Mouse (Mus musculus): Measurements from ENCODE around the gene Srr. TPM values are rescaled to one million over a fixed set of nuclear protein-coding genes. Genes with fewer than 3 reads are reported as not detected.

Gene Srr
- polyA plus RNA-seq, 1 experiment from 2014 or later, result 25.9 TPM

DNA sequence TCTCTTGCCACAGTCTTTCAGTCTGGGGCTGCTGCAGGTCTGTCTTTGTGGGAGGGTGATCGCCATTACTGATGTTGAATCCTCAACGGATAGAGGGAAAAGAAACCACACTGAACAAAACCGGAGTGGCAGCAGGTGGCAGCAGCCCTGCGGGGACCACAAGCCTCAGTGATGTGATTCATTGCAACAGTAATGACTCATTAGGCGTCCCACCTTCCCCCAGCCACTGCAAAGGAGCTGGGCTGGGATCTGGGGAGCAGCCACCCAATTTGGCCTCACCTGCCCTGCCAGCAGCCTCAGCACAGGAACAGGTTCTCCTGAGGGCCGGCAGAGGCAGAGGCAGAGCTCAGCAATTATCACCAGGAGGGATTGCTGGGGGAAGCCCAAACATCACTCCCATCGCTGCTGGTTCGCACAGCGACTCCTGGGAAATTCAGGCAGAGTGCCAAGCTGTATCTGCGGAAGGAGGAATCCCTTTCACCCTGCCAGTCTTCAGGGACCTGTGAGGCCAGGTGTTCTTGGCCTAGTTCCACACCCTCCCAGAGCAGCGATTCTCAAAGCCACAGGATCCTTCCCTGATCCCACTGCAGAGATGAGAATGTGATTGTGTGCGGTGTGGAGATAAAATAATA lies 54.6 kb downstream of the Srr start:
- DNase-seq (ENCODE audit: low spot score, missing footprints), result no peak
- Histone ChIP-seq H3K36me3 (ENCODE audit: control insufficient read depth, insufficient read depth, low read length) (no peaks in the 10 kb centered on the region), H3K4me1 (ENCODE audit: control insufficient read depth, insufficient read depth, low read length) (no peaks in the 10 kb centered on the region; the same call in 1 of the 2 replicates), H3K9ac (ENCODE audit: low read length) (no peak overlapping the region), H3K27me3 (ENCODE audit: control insufficient read depth, insufficient read depth, low read length) (no peaks in the 10 kb centered on the region), H3K9me3 (ENCODE audit: control insufficient read depth, low read length) (no peaks in the 10 kb centered on the region), H3K27ac (ENCODE audit: low read depth, low read length) (no peak overlapping the region), H3K4me2 (no peak overlapping the region), H3K4me3 (ENCODE audit: low read depth, low read length) (no peak overlapping the region)
- no peak for ATAC-seq (ENCODE audit: low FRiP score)
- WGBS, result 39% methylated on average over 12 of the region's 12 CpGs

DNA sequence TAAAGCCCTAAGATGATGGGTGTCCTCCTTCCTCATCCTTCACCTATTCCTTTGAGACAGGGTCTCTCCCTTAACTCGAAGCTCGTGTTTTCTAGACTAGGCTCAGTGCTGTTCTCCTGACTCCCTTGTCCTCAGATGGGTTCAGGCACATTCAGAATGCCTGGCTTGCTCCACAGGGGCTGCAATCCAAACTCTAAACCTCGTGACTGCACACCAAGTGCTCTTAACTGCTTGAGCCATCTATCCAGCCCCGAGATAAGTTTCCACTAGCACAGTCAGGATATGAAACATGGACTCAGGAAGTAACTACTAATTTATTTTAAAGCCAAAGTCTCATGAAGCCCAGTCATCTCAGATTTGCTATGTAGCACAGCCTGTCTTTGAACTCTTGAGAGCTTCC lies 55.2 kb downstream of the Srr start:
- no peak overlapping the region for H3K4me2 ChIP-seq
- no peak overlapping the region for H3K27ac ChIP-seq (ENCODE audit: low read depth, low read length)
- no peaks in the 10 kb centered on the region for H3K9me3 ChIP-seq (ENCODE audit: control insufficient read depth, low read length)
- no peak for DNase-seq (ENCODE audit: low spot score, missing footprints)
- no peak overlapping the region for H3K9ac ChIP-seq (ENCODE audit: low read length)
- ATAC-seq (ENCODE audit: low FRiP score), result no peak
- no peaks in the 10 kb centered on the region; the same call in 1 of the 2 replicates for H3K4me1 ChIP-seq (ENCODE audit: control insufficient read depth, insufficient read depth, low read length)
- WGBS, result 79% methylated on average over 4 of the region's 4 CpGs
- no peaks in the 10 kb centered on the region for H3K36me3 ChIP-seq (ENCODE audit: control insufficient read depth, insufficient read depth, low read length)
- H3K4me3 ChIP-seq (ENCODE audit: low read depth, low read length), result no peak overlapping the region
- no peaks in the 10 kb centered on the region for H3K27me3 ChIP-seq (ENCODE audit: control insufficient read depth, insufficient read depth, low read length)

DNA sequence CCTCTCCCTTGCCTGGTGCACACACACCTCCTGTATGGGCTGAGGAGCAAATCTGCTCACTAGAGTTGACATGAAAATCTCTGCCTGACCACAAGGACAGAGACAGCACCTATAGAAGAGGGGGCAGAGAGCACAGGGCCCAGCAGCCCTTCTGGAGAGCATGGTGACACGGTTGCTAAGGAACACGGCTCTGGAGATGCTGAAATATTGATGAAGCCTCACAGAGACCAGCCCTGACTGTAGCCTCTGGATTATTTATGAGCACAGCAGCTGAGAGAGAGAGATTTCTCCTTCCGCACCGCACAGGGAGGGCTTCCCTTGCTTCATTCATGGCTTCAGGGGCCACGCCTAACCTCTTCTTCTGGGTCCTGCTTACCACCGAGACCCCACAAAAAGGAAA lies 56.1 kb downstream of the Srr start:
- no peaks in the 10 kb centered on the region; the same call in 1 of the 2 replicates for H3K4me1 ChIP-seq (ENCODE audit: control insufficient read depth, insufficient read depth, low read length)
- no peaks in the 10 kb centered on the region for H3K27me3 ChIP-seq (ENCODE audit: control insufficient read depth, insufficient read depth, low read length)
- DNase-seq (ENCODE audit: low spot score, missing footprints), result no peak
- H3K4me2 ChIP-seq, result no peak overlapping the region
- no peak overlapping the region for H3K9ac ChIP-seq (ENCODE audit: low read length)
- H3K4me3 ChIP-seq (ENCODE audit: low read depth, low read length), result no peak overlapping the region
- H3K36me3 ChIP-seq (ENCODE audit: control insufficient read depth, insufficient read depth, low read length), result no peaks in the 10 kb centered on the region
- H3K27ac ChIP-seq (ENCODE audit: low read depth, low read length), result 0 out of 2 replicates have a peak overlapping the region, but pooled peaks have one; percentile 10
- 83% methylated on average over 6 of the region's 6 CpGs for WGBS
- ATAC-seq (ENCODE audit: low FRiP score), result peak; percentile 27; the same call in 1 of the 2 replicates
- H3K9me3 ChIP-seq (ENCODE audit: control insufficient read depth, low read length), result no peaks in the 10 kb centered on the region

DNA sequence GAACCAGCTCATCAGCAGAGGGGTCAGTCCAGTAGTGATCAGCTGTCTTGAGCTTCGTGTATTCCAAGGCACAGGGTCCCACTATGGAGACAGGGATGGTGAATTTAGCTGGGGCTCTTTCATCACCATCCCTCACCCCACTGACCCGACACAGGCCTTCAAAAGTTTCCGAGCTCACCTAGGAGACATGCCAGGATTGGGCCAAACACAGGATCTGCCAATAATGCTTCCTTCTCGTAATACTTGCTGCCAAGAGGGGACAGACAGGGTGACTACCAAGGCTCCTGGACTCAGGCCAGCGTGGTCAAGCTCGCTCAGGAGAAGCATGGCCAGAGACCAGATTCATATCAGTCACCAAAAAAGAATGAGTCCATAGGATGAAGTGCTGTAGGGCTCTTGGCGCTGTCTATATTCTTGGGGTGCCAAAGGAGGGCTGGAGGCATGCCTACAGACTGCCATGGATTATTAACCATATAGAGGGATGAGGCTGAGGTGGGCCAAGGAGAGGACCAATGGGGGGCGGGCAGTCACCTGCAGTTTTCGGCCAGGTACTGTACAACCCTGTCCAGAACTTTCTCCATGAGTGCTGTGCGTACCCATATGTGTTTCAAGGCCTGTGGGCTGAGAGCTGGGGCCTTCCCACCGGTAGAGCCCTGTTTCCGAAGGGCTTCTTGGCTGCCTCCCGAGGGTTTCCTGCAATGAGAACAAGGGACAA lies 57.5 kb downstream of the Srr start:
- no peaks in the 10 kb centered on the region for H3K27me3 ChIP-seq (ENCODE audit: control insufficient read depth, insufficient read depth, low read length)
- ATAC-seq (ENCODE audit: low FRiP score), result no peak
- no peak overlapping the region for H3K9ac ChIP-seq (ENCODE audit: low read length)
- no peak overlapping the region for H3K4me2 ChIP-seq
- H3K4me3 ChIP-seq (ENCODE audit: low read depth, low read length), result no peak overlapping the region
- no peak overlapping the region for H3K27ac ChIP-seq (ENCODE audit: low read depth, low read length)
- H3K4me1 ChIP-seq (ENCODE audit: control insufficient read depth, insufficient read depth, low read length), result no peaks in the 10 kb centered on the region; the same call in 1 of the 2 replicates
- WGBS, result 88% methylated on average over 13 of the region's 13 CpGs
- H3K36me3 ChIP-seq (ENCODE audit: control insufficient read depth, insufficient read depth, low read length), result no peaks in the 10 kb centered on the region
- H3K9me3 ChIP-seq (ENCODE audit: control insufficient read depth, low read length), result no peaks in the 10 kb centered on the region
- no peak for DNase-seq (ENCODE audit: low spot score, missing footprints)

DNA sequence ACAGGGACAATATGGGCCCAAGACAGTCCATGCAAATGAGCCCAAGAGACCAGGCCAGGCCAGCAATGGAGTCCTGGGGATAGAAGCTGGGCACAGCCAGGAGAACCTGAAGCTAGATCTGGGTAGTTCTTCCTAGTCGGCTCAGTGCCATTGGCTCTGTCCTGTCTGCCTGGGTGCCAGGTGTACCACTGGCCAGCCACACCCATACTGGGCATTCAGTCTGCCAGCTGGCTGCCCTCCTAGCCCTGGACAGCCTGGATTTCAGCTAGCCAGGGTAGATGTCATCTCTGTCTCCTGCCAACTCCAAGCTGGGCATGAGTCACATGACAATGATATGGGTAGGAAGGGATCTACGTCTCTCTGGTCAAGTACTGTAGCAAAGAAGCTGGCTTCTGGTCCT lies 58.6 kb downstream of the Srr start:
- Histone ChIP-seq H3K27me3 (ENCODE audit: control insufficient read depth, insufficient read depth, low read length) (no peaks in the 10 kb centered on the region), H3K27ac (ENCODE audit: low read depth, low read length) (no peak overlapping the region), H3K4me1 (ENCODE audit: control insufficient read depth, insufficient read depth, low read length) (no peaks in the 10 kb centered on the region; the same call in 1 of the 2 replicates), H3K4me3 (ENCODE audit: low read depth, low read length) (no peak overlapping the region), H3K9ac (ENCODE audit: low read length) (no peak overlapping the region), H3K9me3 (ENCODE audit: control insufficient read depth, low read length) (no peaks in the 10 kb centered on the region), H3K4me2 (no peak overlapping the region), H3K36me3 (ENCODE audit: control insufficient read depth, insufficient read depth, low read length) (no peaks in the 10 kb centered on the region)
- ATAC-seq (ENCODE audit: low FRiP score) (no peak), DNase-seq (ENCODE audit: low spot score, missing footprints) (no peak)
- WGBS, result 88% methylated on average over 2 of the region's 2 CpGs

DNA sequence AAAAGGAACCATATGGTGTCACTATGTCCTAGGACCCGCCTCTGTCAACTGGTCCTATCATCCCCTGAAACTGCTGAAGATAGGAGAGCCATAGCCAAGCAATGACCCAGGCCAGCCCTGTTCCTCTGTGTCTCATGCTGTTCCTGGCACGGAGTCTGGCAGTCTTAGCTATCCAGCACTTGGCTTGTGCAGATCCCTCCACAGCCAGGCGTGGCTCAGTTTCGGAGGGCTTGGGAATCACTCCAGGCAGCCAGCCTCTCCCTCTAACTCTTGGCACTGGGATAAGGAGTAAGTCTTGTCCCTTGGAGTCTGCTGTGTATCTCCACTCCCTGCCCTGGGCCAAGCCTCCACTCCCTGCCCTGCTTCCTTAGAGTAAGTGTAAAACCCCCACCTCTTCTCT lies 59.1 kb downstream of the Srr start:
- WGBS, result 89% methylated on average over 4 of the region's 4 CpGs
- Histone ChIP-seq H3K4me2 (no peak overlapping the region), H3K27ac (ENCODE audit: low read depth, low read length) (no peak overlapping the region), H3K27me3 (ENCODE audit: control insufficient read depth, insufficient read depth, low read length) (no peaks in the 10 kb centered on the region), H3K9ac (ENCODE audit: low read length) (no peak overlapping the region), H3K36me3 (ENCODE audit: control insufficient read depth, insufficient read depth, low read length) (no peaks in the 10 kb centered on the region), H3K4me1 (ENCODE audit: control insufficient read depth, insufficient read depth, low read length) (no peaks in the 10 kb centered on the region; the same call in 1 of the 2 replicates), H3K4me3 (ENCODE audit: low read depth, low read length) (no peak overlapping the region), H3K9me3 (ENCODE audit: control insufficient read depth, low read length) (no peaks in the 10 kb centered on the region)
- no peak for ATAC-seq (ENCODE audit: low FRiP score)
- DNase-seq (ENCODE audit: low spot score, missing footprints), result no peak

DNA sequence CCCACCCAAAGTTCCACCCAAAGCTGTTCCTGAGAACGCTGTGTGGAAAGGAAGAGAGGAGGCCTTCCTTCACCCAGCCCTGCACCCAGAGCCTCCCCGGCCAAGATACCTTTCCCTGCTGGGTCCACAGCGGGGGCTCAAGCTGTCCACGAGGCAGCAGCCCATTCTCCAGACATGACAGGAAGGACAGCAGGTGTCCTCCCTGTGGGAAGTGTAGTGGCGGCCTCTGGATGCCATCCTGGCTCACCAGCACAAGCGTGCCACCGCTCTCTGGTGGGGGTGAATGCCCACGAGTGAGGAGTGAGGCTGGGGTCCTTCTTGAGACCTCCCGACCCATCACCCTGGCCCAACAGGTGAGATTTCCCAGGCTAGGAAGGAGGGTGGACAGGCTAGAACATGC lies 60.5 kb downstream of the Srr start:
- no peak overlapping the region for H3K9ac ChIP-seq (ENCODE audit: low read length)
- no peaks in the 10 kb centered on the region for H3K4me1 ChIP-seq (ENCODE audit: control insufficient read depth, insufficient read depth, low read length)
- H3K27me3 ChIP-seq (ENCODE audit: control insufficient read depth, insufficient read depth, low read length), result no peaks in the 10 kb centered on the region
- DNase-seq (ENCODE audit: low spot score, missing footprints) (no peak), ATAC-seq (ENCODE audit: low FRiP score) (no peak)
- no peak overlapping the region for H3K4me3 ChIP-seq (ENCODE audit: low read depth, low read length)
- H3K4me2 ChIP-seq, result no peak overlapping the region
- no peaks in the 10 kb centered on the region for H3K36me3 ChIP-seq (ENCODE audit: control insufficient read depth, insufficient read depth, low read length)
- no peak overlapping the region for H3K27ac ChIP-seq (ENCODE audit: low read depth, low read length)
- WGBS, result 85% methylated on average over 9 of the region's 9 CpGs
- H3K9me3 ChIP-seq (ENCODE audit: control insufficient read depth, low read length), result no peaks in the 10 kb centered on the region

DNA sequence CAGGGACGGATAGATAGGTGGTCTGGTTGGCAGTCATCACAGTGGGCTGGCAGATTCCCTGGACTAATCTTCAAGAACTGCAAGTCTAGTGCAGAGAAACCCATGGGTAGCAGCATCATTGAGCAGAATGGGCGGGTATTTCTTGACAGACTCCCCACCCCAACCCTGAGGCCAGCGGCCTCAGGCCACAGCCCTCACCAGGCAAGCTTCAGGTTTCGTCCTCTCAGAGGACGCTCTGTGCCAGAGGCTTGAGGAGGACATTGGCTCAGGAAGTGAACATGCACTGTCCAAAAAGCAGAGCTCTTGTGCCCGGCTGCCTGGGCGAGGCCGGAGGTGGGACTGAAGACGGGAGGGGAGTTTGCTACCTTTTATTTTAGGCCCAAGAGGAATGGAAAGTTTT lies 61.3 kb downstream of the Srr start:
- H3K4me1 ChIP-seq (ENCODE audit: control insufficient read depth, insufficient read depth, low read length), result no peaks in the 10 kb centered on the region
- H3K4me3 ChIP-seq (ENCODE audit: low read depth, low read length), result no peak overlapping the region
- DNase-seq (ENCODE audit: low spot score, missing footprints) (no peak), ATAC-seq (ENCODE audit: low FRiP score) (no peak)
- no peak overlapping the region for H3K9ac ChIP-seq (ENCODE audit: low read length)
- no peaks in the 10 kb centered on the region for H3K27me3 ChIP-seq (ENCODE audit: control insufficient read depth, insufficient read depth, low read length)
- H3K9me3 ChIP-seq (ENCODE audit: control insufficient read depth, low read length), result no peaks in the 10 kb centered on the region
- H3K4me2 ChIP-seq, result no peak overlapping the region
- WGBS, result 90% methylated on average over 9 of the region's 9 CpGs
- no peaks in the 10 kb centered on the region for H3K36me3 ChIP-seq (ENCODE audit: control insufficient read depth, insufficient read depth, low read length)
- H3K27ac ChIP-seq (ENCODE audit: low read depth, low read length), result no peak overlapping the region

DNA sequence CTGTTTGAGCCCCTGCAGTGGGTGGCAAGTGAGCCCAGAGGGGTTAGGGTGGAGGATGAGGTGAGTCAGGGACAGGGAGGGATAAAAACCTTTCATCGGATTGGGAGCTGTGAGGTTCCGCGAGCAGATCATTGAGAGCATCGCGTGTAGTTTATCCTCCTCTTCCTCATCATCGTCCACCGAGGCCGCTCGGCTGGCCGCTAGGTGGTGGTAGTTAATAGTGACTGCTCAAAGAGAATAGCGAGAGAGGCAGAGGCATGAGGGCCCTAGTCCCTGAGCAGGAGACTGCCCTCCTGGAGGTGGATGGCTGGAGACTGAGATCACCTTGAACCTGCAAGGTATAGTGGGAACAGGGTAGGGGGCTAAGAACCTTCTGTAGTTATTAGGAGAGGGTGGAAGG lies 62.3 kb downstream of the Srr start:
- Histone ChIP-seq H3K9ac (ENCODE audit: low read length) (no peak overlapping the region), H3K27me3 (ENCODE audit: control insufficient read depth, insufficient read depth, low read length) (no peaks in the 10 kb centered on the region), H3K4me3 (ENCODE audit: low read depth, low read length) (no peak overlapping the region), H3K4me2 (no peak overlapping the region), H3K27ac (ENCODE audit: low read depth, low read length) (no peak overlapping the region), H3K36me3 (ENCODE audit: control insufficient read depth, insufficient read depth, low read length) (no peaks in the 10 kb centered on the region), H3K9me3 (ENCODE audit: control insufficient read depth, low read length) (no peaks in the 10 kb centered on the region), H3K4me1 (ENCODE audit: control insufficient read depth, insufficient read depth, low read length) (no peaks in the 10 kb centered on the region)
- ATAC-seq (ENCODE audit: low FRiP score) (no peak), DNase-seq (ENCODE audit: low spot score, missing footprints) (peak; percentile 90)
- 28% methylated on average over 11 of the region's 11 CpGs for WGBS

All from midbrain, embryonic 11.5 days (tissue).